Mouse (Mus musculus) spleen, embryonic (tissue): ENCODE data around the gene Hist1h4j.

Experiments
- CTCF ChIA-PET: fragments of 350-600 bp; sonication (Branson Sonifier 250); formaldehyde crosslinking; loops from one replicate; lab custom pipeline; 2022; lab: Charles Lee

Gene Hist1h4j

DNA sequence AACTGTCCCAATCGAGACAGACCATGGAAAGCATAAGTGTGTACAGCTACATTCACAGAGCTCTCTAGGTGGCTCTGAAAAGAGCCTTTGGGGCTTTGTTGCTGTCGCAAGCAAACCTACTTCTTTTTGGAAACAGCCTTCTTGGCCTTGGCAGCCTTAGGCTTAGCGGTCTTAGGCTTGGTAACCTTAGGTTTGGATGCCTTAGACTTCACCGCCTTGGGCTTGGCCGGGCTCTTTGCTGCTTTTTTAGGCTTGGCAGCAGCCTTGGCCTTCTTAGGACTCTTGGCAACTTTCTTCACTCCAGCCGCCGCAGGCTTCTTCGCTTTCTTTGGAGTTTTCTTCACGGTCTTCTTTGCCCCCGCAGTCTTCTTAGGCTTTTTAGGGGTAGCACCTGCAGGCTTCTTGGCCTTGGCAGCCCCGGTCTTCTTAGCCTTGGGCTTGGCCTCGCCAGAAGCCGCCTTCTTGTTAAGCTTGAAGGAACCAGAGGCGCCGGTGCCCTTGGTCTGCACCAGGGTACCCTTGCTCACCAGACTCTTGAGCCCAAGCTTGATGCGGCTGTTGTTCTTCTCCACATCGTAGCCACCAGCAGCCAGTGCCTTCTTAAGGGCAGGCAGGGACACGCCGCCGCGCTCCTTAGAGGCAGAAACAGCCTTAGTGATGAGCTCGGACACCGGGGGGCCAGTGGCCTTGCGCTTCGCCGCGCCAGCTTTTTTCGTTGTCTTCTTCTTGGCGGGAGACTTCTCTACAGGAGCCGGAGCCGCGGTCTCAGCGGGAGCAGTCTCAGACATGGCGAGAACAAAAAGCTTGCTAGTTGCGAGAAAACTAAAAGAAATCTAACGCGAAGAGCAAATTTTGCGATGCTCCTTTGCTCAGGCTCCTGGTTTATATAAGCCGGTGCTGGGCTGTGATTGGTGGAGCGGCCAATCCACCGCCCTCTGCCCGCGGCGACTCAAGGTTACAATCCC is 45.2 kb downstream of the Hist1h4j start, which contains the start of gene Hist1h1b:
Hist1h1b (minus strand) TSS at position 859 of the 965 bp plus-strand sequence.
- CTCF ChIA-PET: no interaction called here

GRCm38 (mm10) chr13:21781021-21781555 is 46.2 kb downstream of the Hist1h4j start:
- CTCF ChIA-PET: no interaction called here

DNA sequence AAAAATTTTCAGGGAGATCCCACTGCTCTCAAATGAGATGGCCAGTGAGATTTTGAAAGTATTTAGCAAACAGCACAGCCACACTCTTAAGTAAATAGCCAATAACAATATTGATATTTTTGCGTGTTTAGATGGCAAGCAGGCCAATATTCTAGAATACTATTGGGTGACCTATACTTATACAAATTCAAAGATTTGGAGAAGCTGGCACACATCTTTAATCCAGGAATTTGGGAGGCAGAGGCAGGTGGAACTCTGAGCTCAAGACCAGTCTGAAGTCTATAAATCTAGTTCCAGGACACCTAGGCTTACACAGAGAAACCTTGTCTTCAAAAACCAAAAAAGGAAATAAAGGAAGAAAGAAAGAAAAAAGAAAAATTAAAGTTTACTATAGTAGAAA is 46.8 kb downstream of the Hist1h4j start:
- CTCF ChIA-PET: interaction anchor here (0.7 kb wide), 1 partner anchor 1801 kb away, joined by 3 read pairs; no protein-coding TSS in a partner anchor

DNA sequence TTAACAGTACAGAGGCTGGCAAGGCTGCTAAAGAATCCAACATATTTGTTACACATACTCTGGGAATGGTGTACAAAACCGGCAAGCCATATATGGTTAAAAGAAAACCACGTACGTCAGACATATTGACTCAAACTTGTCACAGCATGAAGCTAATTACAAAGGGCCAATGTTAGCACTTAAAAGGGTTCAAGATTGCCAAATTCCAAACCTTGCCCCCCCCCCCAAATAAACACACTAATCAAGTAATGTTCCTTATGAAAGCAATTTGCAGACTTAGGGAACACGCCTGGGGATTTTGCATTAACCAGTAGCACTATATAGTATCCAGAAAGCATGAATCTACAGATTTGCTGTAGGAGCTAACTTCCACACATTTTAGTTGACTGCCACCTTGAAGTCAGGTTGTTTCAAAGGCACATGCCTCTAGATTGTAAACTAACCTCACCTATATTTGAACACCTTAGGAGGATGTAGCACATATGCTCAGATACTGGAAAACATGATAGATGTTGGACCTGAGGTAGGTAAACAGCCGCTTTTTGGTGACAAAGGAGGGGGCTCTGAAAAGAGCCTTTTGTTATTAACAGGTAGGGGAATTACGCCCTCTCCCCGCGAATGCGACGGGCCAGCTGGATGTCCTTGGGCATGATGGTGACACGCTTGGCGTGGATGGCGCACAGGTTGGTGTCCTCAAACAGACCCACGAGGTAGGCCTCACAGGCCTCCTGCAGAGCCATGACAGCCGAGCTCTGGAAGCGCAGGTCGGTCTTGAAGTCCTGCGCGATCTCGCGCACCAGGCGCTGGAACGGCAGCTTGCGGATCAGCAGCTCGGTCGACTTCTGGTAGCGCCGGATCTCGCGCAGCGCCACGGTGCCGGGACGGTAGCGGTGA is 47.7 kb downstream of the Hist1h4j start:
- CTCF ChIA-PET: interaction anchor here (0.6 kb wide), 1 partner anchor 72 kb away, joined by 3 read pairs; no protein-coding TSS in a partner anchor

- CTCF ChIA-PET: no interaction called here
Measured at GRCm38 (mm10) chr13:21783255-21783617, 48.4 kb downstream of the Hist1h4j start, which contains the start of gene Hist1h3i. Gene Hist1h3i, minus strand, starts transcription at chr13:21783370.

DNA sequence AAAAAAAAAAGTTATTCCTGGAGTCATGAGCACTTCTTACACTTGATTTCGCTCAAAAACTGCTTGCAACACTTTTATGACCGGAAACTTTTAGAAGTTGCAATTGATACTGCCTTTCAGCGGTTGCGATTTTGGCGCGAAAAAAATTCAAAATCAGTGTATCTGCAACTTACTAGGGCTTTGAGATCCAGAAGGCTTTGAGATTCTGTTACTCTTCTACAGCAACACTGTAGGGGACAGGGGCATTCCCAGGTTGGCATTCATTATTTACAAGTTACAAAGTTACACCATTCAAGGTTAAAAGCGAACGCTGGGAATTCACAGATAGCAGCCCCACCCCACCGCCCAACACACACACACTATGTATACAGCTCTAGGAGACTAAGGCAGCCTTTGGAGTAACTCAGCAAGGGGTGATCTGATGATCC is 48.9 kb downstream of the Hist1h4j start:
- CTCF ChIA-PET: interaction anchor here (0.6 kb wide), 1 partner anchor 28 kb away, joined by 3 read pairs; no protein-coding TSS in a partner anchor

DNA sequence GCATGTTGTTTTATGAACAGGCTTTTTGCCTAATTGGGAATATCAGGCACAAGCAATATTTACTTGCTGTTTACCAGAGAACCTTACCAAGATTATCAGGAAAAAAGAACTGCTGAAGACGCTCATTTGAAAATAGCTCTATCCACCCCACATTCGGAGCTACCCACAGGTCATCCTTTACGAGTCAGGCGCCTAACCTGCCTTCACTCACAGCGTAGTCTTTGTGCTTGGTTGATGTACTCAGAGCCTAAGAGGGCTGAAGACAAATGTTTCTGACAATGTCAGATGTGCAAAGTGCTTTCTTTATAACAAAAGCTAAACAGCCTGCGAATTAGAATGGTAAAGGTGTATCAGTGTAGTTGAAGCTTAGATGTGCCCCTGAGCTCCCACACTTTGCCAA is 49.4 kb downstream of the Hist1h4j start:
- CTCF ChIA-PET: no interaction called here
